Mouse (Mus musculus): ENCODE measurements around the gene Sstr3. TPM values are rescaled to one million over a fixed set of nuclear protein-coding genes. Genes with fewer than 3 reads are reported as not detected.

Gene Sstr3
- total and polyA plus RNA-seq, 2 experiments from 2014 or later, result 0.04 to 0.12 TPM

DNA sequence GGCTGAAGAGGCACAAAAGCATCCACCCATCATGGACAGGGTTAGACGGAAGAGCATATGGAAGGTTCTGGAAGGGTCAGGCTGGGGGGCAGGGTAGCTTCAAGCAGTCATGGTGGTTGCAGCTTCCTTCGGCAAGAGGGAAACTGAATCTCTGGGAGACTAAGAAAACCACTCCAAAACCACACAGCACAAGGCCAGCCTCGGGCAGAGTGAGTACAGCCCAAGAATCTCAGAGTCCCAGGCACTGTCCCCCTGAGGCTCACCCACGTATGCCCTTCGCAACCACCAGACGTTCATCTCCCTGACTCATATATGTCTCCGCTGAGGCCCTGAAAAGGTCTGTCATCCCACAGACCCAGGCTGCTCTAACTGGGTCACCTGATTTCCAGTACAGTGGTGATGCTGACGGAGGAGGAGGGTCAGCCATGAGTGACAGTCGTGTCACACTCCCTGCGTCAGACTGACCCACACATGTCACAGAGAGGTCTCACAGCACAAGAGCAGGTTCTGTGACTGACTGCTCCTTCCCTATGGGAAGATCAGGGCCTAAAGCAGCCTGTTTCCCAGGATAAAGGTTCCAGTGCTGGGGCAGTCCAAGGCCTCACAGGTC is 51.0 kb downstream of the Sstr3 start:
- H3K9me3 ChIP-seq (replicated peaks; ENCODE audit: control insufficient read depth, low read length), result no peaks in the 10 kb centered on the region
- 78% methylated on average over 10 of the region's 10 CpGs for WGBS
- no peaks in the 10 kb centered on the region for H3K27me3 ChIP-seq (ENCODE audit: control insufficient read depth, insufficient read depth, low read length)
- TF ChIP-seq CTCF (IDR thresholded peaks at IDR 0.05; ENCODE audit: low read depth) (no peak), EP300 (IDR thresholded peaks at IDR 0.05; ENCODE audit: low read depth) (no peak)
- H3K27ac ChIP-seq (ENCODE audit: low read depth), result no peak overlapping the region
- H3K4me1 ChIP-seq (ENCODE audit: control insufficient read depth, insufficient read depth), result no peaks in the 10 kb centered on the region
- H3K4me2 ChIP-seq (ENCODE audit: low read depth, low read length), result no peak overlapping the region
- no peak overlapping the region for H3K9ac ChIP-seq (replicated peaks; ENCODE audit: low read depth, low read length)
- no peaks in the 10 kb centered on the region for H3K36me3 ChIP-seq (replicated peaks; ENCODE audit: control insufficient read depth, insufficient read depth, low read length)
- ATAC-seq (ENCODE audit: insufficient read depth, low read depth) (no peak), DNase-seq (ENCODE audit: low spot score) (no peak)
- no peak overlapping the region for H3K4me3 ChIP-seq (ENCODE audit: low read depth, low read length)

DNA sequence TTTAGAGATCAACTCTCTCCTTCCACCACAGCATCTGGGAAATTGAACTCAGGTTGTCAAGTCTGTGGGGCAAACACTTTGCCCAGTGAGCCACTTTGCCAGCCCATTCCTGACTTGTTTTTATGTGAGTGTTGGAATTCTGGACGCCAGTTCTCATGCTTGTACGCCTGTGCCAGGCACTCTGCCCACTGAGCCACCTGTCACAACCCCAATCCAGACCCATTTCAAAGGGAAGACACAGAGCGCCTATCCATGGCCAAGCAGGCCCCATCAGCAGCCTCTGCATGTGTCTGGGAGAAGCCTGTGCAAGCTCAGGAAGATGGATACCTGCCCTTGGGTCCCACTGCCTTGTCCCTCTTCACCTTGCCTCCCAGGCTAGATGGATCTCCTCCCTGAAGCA is 53.2 kb downstream of the Sstr3 start:
- Histone ChIP-seq H3K27me3 (ENCODE audit: control insufficient read depth, insufficient read depth, low read length) (0 out of 2 replicates have a peak, but pooled peaks cover 6% of the 10 kb centered on the region), H3K9me3 (replicated peaks; ENCODE audit: control insufficient read depth, low read length) (no peaks in the 10 kb centered on the region), H3K9ac (replicated peaks; ENCODE audit: low read depth, low read length) (no peak overlapping the region), H3K4me1 (ENCODE audit: control insufficient read depth, insufficient read depth) (no peaks in the 10 kb centered on the region), H3K27ac (ENCODE audit: low read depth) (no peak overlapping the region), H3K36me3 (replicated peaks; ENCODE audit: control insufficient read depth, insufficient read depth, low read length) (no peaks in the 10 kb centered on the region), H3K4me3 (ENCODE audit: low read depth, low read length) (no peak overlapping the region), H3K4me2 (ENCODE audit: low read depth, low read length) (no peak overlapping the region)
- WGBS, result 81% methylated on average over 3 of the region's 3 CpGs
- DNase-seq (ENCODE audit: low spot score) (no peak), ATAC-seq (ENCODE audit: insufficient read depth, low read depth) (no peak)
- TF ChIP-seq EP300 (IDR thresholded peaks at IDR 0.05; ENCODE audit: low read depth) (no peak), CTCF (IDR thresholded peaks at IDR 0.05; ENCODE audit: low read depth) (no peak)

DNA sequence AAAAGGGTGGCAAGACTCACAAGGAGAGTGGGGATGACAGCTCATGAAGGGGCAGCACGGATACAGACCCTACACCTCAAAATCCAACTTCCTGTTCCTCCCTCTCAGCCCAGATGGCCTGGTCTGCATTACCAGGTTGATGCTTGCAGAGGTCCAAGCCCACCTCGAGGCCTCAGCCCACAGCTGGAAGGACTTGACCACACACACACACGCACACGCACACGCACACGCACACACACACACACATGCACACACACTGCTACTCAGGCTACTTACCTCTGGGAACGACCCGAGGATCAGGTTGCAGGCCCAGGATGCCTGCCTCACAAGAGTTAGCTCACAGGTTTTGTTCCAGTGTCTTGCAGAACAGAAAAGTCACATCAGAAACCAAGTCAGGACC is 54.6 kb downstream of the Sstr3 start:
- H3K27ac ChIP-seq (ENCODE audit: low read depth), result no peak overlapping the region
- TF ChIP-seq EP300 (IDR thresholded peaks at IDR 0.05; ENCODE audit: low read depth) (no peak), CTCF (IDR thresholded peaks at IDR 0.05; ENCODE audit: low read depth) (no peak)
- H3K4me1 ChIP-seq (ENCODE audit: control insufficient read depth, insufficient read depth), result no peaks in the 10 kb centered on the region
- no peak for ATAC-seq (ENCODE audit: insufficient read depth, low read depth)
- no peak for DNase-seq (ENCODE audit: low spot score)
- no peaks in the 10 kb centered on the region for H3K36me3 ChIP-seq (replicated peaks; ENCODE audit: control insufficient read depth, insufficient read depth, low read length)
- H3K9me3 ChIP-seq (replicated peaks; ENCODE audit: control insufficient read depth, low read length), result no peaks in the 10 kb centered on the region
- H3K27me3 ChIP-seq (ENCODE audit: control insufficient read depth, insufficient read depth, low read length), result peaks cover 14% of the 10 kb centered on the region
- 75% methylated on average over 8 of the region's 8 CpGs for WGBS
- no peak overlapping the region for H3K4me3 ChIP-seq (ENCODE audit: low read depth, low read length)
- H3K9ac ChIP-seq (replicated peaks; ENCODE audit: low read depth, low read length), result no peak overlapping the region
- no peak overlapping the region for H3K4me2 ChIP-seq (ENCODE audit: low read depth, low read length)

DNA sequence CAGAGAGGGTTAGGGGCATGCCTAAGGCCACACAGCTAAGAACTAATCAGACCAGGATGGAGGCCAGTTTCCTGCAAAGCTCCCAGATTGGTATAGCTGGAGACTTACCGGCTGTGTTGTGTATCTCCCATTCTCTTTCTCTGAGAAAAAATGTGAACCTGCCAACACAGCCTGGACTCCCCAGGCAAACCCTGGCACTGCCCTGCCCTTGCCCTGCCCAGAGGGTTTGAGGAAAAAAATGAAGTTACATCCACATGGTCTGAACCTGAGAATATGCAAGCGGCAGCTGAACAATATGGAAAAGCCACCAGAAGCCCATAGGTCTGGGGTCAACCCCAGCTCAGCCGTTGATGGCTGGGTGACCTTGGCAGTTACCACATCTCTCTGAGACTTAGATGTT is 55.2 kb downstream of the Sstr3 start:
- Histone ChIP-seq H3K4me3 (ENCODE audit: low read depth, low read length) (no peak overlapping the region), H3K9ac (replicated peaks; ENCODE audit: low read depth, low read length) (no peak overlapping the region), H3K36me3 (replicated peaks; ENCODE audit: control insufficient read depth, insufficient read depth, low read length) (no peaks in the 10 kb centered on the region), H3K27ac (ENCODE audit: low read depth) (no peak overlapping the region), H3K27me3 (ENCODE audit: control insufficient read depth, insufficient read depth, low read length) (peaks cover 15% of the 10 kb centered on the region), H3K4me1 (ENCODE audit: control insufficient read depth, insufficient read depth) (no peaks in the 10 kb centered on the region), H3K9me3 (replicated peaks; ENCODE audit: control insufficient read depth, low read length) (no peaks in the 10 kb centered on the region), H3K4me2 (ENCODE audit: low read depth, low read length) (no peak overlapping the region)
- ATAC-seq (ENCODE audit: insufficient read depth, low read depth) (no peak), DNase-seq (ENCODE audit: low spot score) (no peak)
- 78% methylated on average over 3 of the region's 3 CpGs for WGBS
- TF ChIP-seq CTCF (IDR thresholded peaks at IDR 0.05; ENCODE audit: low read depth), result no peak
- TF ChIP-seq EP300 (IDR thresholded peaks at IDR 0.05; ENCODE audit: low read depth), result no peak

DNA sequence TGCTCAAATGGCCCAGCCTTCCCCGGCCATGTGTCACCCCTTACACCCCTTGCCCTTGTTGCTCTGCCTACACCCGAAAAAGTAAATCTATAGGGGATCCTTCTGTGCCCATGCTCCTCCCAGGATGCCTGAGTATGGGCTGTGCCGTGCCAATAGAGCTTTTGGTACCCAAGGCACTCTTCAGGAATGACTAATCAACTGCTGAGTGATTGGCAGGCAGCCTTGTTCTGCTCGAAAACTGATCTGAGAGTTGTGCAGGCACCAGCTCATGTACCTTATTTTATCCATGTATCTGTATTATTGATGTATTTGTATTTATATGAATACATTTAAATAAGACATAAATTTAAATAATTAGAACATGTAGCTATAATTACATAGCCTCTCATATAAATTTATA is 57.4 kb downstream of the Sstr3 start:
- no peak for ATAC-seq (ENCODE audit: insufficient read depth, low read depth)
- WGBS, result 61% methylated on average over 4 of the region's 4 CpGs

More for the DNA sequence above, 57.4 kb downstream of the Sstr3 start:
- DNase-seq (ENCODE audit: low spot score), result no peak
- Histone ChIP-seq H3K9ac (replicated peaks; ENCODE audit: low read depth, low read length) (no peak overlapping the region), H3K4me3 (ENCODE audit: low read depth, low read length) (no peak overlapping the region), H3K27me3 (ENCODE audit: control insufficient read depth, insufficient read depth, low read length) (peaks cover 15% of the 10 kb centered on the region), H3K36me3 (replicated peaks; ENCODE audit: control insufficient read depth, insufficient read depth, low read length) (no peaks in the 10 kb centered on the region), H3K9me3 (replicated peaks; ENCODE audit: control insufficient read depth, low read length) (no peaks in the 10 kb centered on the region), H3K4me1 (ENCODE audit: control insufficient read depth, insufficient read depth) (no peaks in the 10 kb centered on the region), H3K4me2 (ENCODE audit: low read depth, low read length) (no peak overlapping the region), H3K27ac (ENCODE audit: low read depth) (no peak overlapping the region)
- no peak for TF ChIP-seq EP300 (IDR thresholded peaks at IDR 0.05; ENCODE audit: low read depth)
- TF ChIP-seq CTCF (IDR thresholded peaks at IDR 0.05; ENCODE audit: low read depth), result no peak

Other genes starting within 250 kb of the Sstr3 start
- gene Csf2rb2, start 239.0 kb downstream of the Sstr3 start, total RNA-seq (2014; rRNA removed; ENCODE audit: low replicate concordance), result 0.50 and 6.0 TPM in 2 replicates
- gene Csf2rb2, start 239.0 kb downstream of the Sstr3 start, polyA plus RNA-seq (2015; fragmentation: Nextera tagmentation; extraction: Ambion mirVana), result 0.19 and 0.23 TPM in 2 replicates
- 3.5 and 3.7 TPM in 2 replicates for gene Csf2rb, start 218.9 kb downstream of the Sstr3 start, total RNA-seq (2014; rRNA removed; ENCODE audit: low replicate concordance)
- 0.77 and 0.79 TPM in 2 replicates for gene Csf2rb, start 218.9 kb downstream of the Sstr3 start, polyA plus RNA-seq (2015; fragmentation: Nextera tagmentation; extraction: Ambion mirVana)
- gene Tex33, start 148.8 kb downstream of the Sstr3 start, total RNA-seq (2014; rRNA removed; ENCODE audit: low replicate concordance), result not detected in 2 replicates
- not detected in 2 replicates for gene Tex33, start 148.8 kb downstream of the Sstr3 start, polyA plus RNA-seq (2015; fragmentation: Nextera tagmentation; extraction: Ambion mirVana)
- 42.4 and 50.9 TPM in 2 replicates for gene Tst, start 138.8 kb downstream of the Sstr3 start, total RNA-seq (2014; rRNA removed; ENCODE audit: low replicate concordance)
- gene Tst, start 138.8 kb downstream of the Sstr3 start, polyA plus RNA-seq (2015; fragmentation: Nextera tagmentation; extraction: Ambion mirVana), result 21.9 and 22.0 TPM in 2 replicates
- 40.0 and 52.2 TPM in 2 replicates for gene Mpst, start 138.3 kb downstream of the Sstr3 start, total RNA-seq (2014; rRNA removed; ENCODE audit: low replicate concordance)
- gene Mpst, start 138.3 kb downstream of the Sstr3 start, polyA plus RNA-seq (2015; fragmentation: Nextera tagmentation; extraction: Ambion mirVana), result 1.1 and 1.2 TPM in 2 replicates
- gene Kctd17, start 116.1 kb downstream of the Sstr3 start, total RNA-seq (2014; rRNA removed; ENCODE audit: low replicate concordance), result 38.4 and 49.8 TPM in 2 replicates
- 15.7 and 17.8 TPM in 2 replicates for gene Kctd17, start 116.1 kb downstream of the Sstr3 start, polyA plus RNA-seq (2015; fragmentation: Nextera tagmentation; extraction: Ambion mirVana)
- gene Tmprss6, start 76.1 kb downstream of the Sstr3 start, total RNA-seq (2014; rRNA removed; ENCODE audit: low replicate concordance), result 0.50 TPM in 1 of 2 replicates, not detected in the other
- 0.29 and 0.49 TPM in 2 replicates for gene Tmprss6, start 76.1 kb downstream of the Sstr3 start, polyA plus RNA-seq (2015; fragmentation: Nextera tagmentation; extraction: Ambion mirVana)
- 0.12 TPM in 1 of 2 replicates, not detected in the other for gene Il2rb, start 49.4 kb downstream of the Sstr3 start, total RNA-seq (2014; rRNA removed; ENCODE audit: low replicate concordance)
- gene Il2rb, start 49.4 kb downstream of the Sstr3 start, polyA plus RNA-seq (2015; fragmentation: Nextera tagmentation; extraction: Ambion mirVana), result 0.08 TPM in 2 replicates
- gene C1qtnf6, start 13.3 kb downstream of the Sstr3 start, total RNA-seq (2014; rRNA removed; ENCODE audit: low replicate concordance), result 22.1 and 23.0 TPM in 2 replicates
- 27.4 and 29.9 TPM in 2 replicates for gene C1qtnf6, start 13.3 kb downstream of the Sstr3 start, polyA plus RNA-seq (2015; fragmentation: Nextera tagmentation; extraction: Ambion mirVana)
- 3.1 and 6.5 TPM in 2 replicates for gene Rac2, start 28.1 kb upstream of the Sstr3 start, total RNA-seq (2014; rRNA removed; ENCODE audit: low replicate concordance)
- gene Rac2, start 28.1 kb upstream of the Sstr3 start, polyA plus RNA-seq (2015; fragmentation: Nextera tagmentation; extraction: Ambion mirVana), result 4.0 and 5.6 TPM in 2 replicates
- gene Cyth4, start 52.4 kb upstream of the Sstr3 start, total RNA-seq (2014; rRNA removed; ENCODE audit: low replicate concordance), result 4.3 and 6.0 TPM in 2 replicates
- gene Cyth4, start 52.4 kb upstream of the Sstr3 start, polyA plus RNA-seq (2015; fragmentation: Nextera tagmentation; extraction: Ambion mirVana), result 2.8 and 3.1 TPM in 2 replicates
- 0.12 and 0.19 TPM in 2 replicates for gene Elfn2, start 174.1 kb upstream of the Sstr3 start, total RNA-seq (2014; rRNA removed; ENCODE audit: low replicate concordance)
- 0.05 and 0.11 TPM in 2 replicates for gene Elfn2, start 174.1 kb upstream of the Sstr3 start, polyA plus RNA-seq (2015; fragmentation: Nextera tagmentation; extraction: Ambion mirVana)
- gene Mfng, start 228.8 kb upstream of the Sstr3 start, total RNA-seq (2014; rRNA removed; ENCODE audit: low replicate concordance), result 12.9 and 13.1 TPM in 2 replicates
- 13.0 and 13.4 TPM in 2 replicates for gene Mfng, start 228.8 kb upstream of the Sstr3 start, polyA plus RNA-seq (2015; fragmentation: Nextera tagmentation; extraction: Ambion mirVana)